Mouse (Mus musculus): ENCODE results near the gene Aig1. TPM values are rescaled to one million over a fixed set of nuclear protein-coding genes. Genes with fewer than 3 reads are reported as not detected.

The Aig1 gene
- polyA plus RNA-seq, 1 experiment, result 70.7 TPM

DNA sequence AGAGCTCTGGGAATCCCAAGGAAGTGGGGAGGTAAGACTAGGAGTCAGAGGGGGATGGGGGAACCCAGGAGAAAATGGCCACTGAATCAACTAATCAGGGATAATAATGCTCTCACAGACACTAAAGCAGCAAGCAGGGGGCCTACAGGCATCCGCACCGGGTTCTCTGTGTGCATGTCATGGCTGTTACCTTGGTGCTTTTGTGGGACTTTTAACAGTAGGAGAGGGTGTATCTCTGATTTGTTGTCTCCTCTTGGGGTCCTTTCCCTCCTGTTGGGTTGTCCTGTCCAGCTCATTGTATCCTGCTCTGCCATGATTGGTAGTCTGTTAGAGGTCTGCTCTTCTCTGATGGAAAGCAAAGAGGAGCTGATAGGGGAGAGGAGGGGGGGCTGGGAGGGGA, 19.6 kb downstream of the Aig1 start:
- Histone ChIP-seq H3K4me1 (ENCODE audit: control insufficient read depth, insufficient read depth, insufficient read length, low read length) (peaks cover 2% of the 10 kb centered on the region; the same call in 1 of the 2 replicates), H3K4me3 (ENCODE audit: low read depth, low read length) (no peak overlapping the region), H3K36me3 (ENCODE audit: control insufficient read depth, insufficient read depth, low read length) (no peaks in the 10 kb centered on the region), H3K27me3 (ENCODE audit: control insufficient read depth, insufficient read depth, low read length) (no peaks in the 10 kb centered on the region), H3K27ac (ENCODE audit: insufficient read depth, low read depth, low read length) (no peak overlapping the region)
- no peak for TF ChIP-seq CTCF (IDR thresholded peaks at IDR 0.05; ENCODE audit: extremely low read depth, insufficient read length, insufficient replicate concordance, low read depth, low read length)
- TF ChIP-seq POLR2A (IDR thresholded peaks at IDR 0.05; ENCODE audit: low read depth, low read length), result no peak
- 93% methylated on average over 2 of the region's 2 CpGs for WGBS

DNA sequence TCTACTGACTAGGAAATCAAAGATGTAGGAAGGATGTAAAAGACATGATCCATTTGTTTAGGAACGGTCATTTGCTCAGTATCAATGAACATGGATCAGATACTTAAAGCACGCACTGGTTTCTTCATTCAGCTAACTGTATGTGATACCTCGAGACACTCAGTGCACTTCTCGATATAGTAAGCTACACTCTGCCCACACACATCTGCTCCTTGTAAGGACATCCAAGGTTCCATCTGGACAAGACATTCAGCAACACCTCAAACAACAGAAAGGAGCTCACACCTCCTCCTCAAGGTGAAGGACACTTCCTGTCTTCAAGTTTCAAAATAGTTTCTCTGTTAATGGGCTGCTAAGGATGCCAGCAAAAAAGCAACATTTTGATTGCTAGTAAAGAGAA, 23.9 kb downstream of the Aig1 start:
- Histone ChIP-seq H3K4me3 (ENCODE audit: low read depth, low read length) (no peak overlapping the region), H3K27me3 (ENCODE audit: control insufficient read depth, insufficient read depth, low read length) (no peaks in the 10 kb centered on the region), H3K4me1 (ENCODE audit: control insufficient read depth, insufficient read depth, insufficient read length, low read length) (no peaks in the 10 kb centered on the region; the same call in 1 of the 2 replicates), H3K27ac (ENCODE audit: insufficient read depth, low read depth, low read length) (no peak overlapping the region), H3K36me3 (ENCODE audit: control insufficient read depth, insufficient read depth, low read length) (no peaks in the 10 kb centered on the region)
- 86% methylated on average over 4 of the region's 4 CpGs for WGBS
- no peak for TF ChIP-seq POLR2A (IDR thresholded peaks at IDR 0.05; ENCODE audit: low read depth, low read length)
- no peak for TF ChIP-seq CTCF (IDR thresholded peaks at IDR 0.05; ENCODE audit: extremely low read depth, insufficient read length, insufficient replicate concordance, low read depth, low read length)

DNA sequence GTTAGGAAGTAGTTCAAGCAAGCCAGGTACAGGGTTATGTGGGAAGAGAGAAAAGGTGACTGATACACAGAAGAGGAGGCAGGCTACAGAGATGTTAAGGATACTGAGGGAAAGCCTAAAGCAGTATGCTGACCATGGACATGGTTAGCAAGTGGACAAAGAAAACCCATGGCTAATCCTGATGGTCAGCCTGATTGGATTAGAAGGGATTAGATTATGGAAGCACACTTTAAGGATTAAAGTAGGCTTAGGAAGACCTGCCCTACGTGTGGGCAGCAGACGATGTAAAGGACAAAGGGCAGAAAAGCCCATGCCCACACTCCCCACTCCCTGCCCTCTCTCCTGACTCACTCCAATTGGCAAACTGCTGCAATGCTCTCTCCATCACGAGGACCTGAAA, 25.0 kb downstream of the Aig1 start:
- TF ChIP-seq POLR2A (IDR thresholded peaks at IDR 0.05; ENCODE audit: low read depth, low read length) (no peak), CTCF (IDR thresholded peaks at IDR 0.05; ENCODE audit: extremely low read depth, insufficient read length, insufficient replicate concordance, low read depth, low read length) (no peak)
- no peaks in the 10 kb centered on the region for H3K27me3 ChIP-seq (ENCODE audit: control insufficient read depth, insufficient read depth, low read length)
- WGBS, result 69% methylated on average over 3 of the region's 3 CpGs

DNA sequence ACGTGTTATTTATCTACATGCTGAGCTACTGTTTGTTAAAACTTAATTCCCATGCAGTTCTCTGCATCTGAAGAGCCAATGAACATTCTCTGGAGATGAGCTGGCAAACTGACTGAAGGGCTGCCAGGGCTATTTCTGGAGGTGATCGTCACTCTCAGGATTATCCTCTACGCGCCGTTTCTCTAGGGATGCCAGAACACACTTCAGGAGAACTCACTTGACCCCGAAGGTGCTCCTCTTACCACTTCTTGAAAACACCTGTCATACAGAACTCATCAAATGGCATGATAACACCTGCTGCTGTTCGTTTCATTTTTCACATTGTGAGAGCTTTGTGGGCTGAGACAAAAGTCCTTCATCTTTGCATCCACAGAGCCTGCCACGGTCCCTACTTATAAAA, 25.9 kb downstream of the Aig1 start:
- Histone ChIP-seq H3K36me3 (ENCODE audit: control insufficient read depth, insufficient read depth, low read length) (0 out of 2 replicates have a peak, but pooled peaks cover 1% of the 10 kb centered on the region), H3K4me1 (ENCODE audit: control insufficient read depth, insufficient read depth, insufficient read length, low read length) (no peaks in the 10 kb centered on the region), H3K27ac (ENCODE audit: insufficient read depth, low read depth, low read length) (no peak overlapping the region), H3K27me3 (ENCODE audit: control insufficient read depth, insufficient read depth, low read length) (no peaks in the 10 kb centered on the region), H3K4me3 (ENCODE audit: low read depth, low read length) (no peak overlapping the region)
- WGBS, result 68% methylated on average over 8 of the region's 8 CpGs
- no peak for TF ChIP-seq CTCF (IDR thresholded peaks at IDR 0.05; ENCODE audit: extremely low read depth, insufficient read length, insufficient replicate concordance, low read depth, low read length)
- TF ChIP-seq POLR2A (IDR thresholded peaks at IDR 0.05; ENCODE audit: low read depth, low read length), result no peak

More for the DNA sequence above, 25.0 kb downstream of the Aig1 start:
- no peak overlapping the region for H3K4me3 ChIP-seq (ENCODE audit: low read depth, low read length)
- H3K27ac ChIP-seq (ENCODE audit: insufficient read depth, low read depth, low read length), result no peak overlapping the region
- no peaks in the 10 kb centered on the region for H3K4me1 ChIP-seq (ENCODE audit: control insufficient read depth, insufficient read depth, insufficient read length, low read length)
- H3K36me3 ChIP-seq (ENCODE audit: control insufficient read depth, insufficient read depth, low read length), result 0 out of 2 replicates have a peak, but pooled peaks cover 1% of the 10 kb centered on the region

DNA sequence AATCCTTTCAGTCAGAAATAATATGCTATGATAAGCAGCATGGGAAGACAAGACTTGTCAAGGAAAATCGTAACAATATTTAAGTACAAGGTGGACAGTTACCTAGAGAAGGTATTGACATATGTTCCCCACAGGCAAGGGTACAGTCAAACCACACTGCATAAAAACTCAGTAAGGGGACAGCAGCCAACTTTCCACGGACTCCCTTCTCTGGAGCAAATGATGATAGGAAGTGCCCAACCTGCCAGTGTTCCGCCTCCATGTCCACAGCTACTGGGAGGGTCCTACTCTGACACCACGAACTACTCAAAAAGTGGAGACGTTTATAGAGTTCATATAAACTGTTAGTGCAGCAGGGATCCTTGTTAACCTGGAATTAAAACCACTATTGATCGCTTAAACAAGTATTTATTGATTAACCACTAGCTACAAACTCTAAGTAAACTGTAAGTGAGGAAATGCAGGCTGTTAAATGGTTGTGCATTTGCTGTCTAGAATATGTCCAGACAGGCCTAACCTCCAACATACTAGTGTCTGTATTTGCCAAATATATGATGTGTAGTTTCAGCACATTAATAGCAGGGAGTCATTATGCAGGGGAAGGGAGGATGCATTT, 30.2 kb downstream of the Aig1 start:
- Histone ChIP-seq H3K4me1 (ENCODE audit: control insufficient read depth, insufficient read depth, insufficient read length, low read length) (no peaks in the 10 kb centered on the region), H3K36me3 (ENCODE audit: control insufficient read depth, insufficient read depth, low read length) (0 out of 2 replicates have a peak, but pooled peaks cover 1% of the 10 kb centered on the region), H3K4me3 (ENCODE audit: low read depth, low read length) (no peak overlapping the region), H3K27me3 (ENCODE audit: control insufficient read depth, insufficient read depth, low read length) (no peaks in the 10 kb centered on the region), H3K27ac (ENCODE audit: insufficient read depth, low read depth, low read length) (no peak overlapping the region)
- WGBS, result 75% methylated on average over 6 of the region's 6 CpGs
- TF ChIP-seq CTCF (IDR thresholded peaks at IDR 0.05; ENCODE audit: extremely low read depth, insufficient read length, insufficient replicate concordance, low read depth, low read length) (no peak), POLR2A (IDR thresholded peaks at IDR 0.05; ENCODE audit: low read depth, low read length) (no peak)

DNA sequence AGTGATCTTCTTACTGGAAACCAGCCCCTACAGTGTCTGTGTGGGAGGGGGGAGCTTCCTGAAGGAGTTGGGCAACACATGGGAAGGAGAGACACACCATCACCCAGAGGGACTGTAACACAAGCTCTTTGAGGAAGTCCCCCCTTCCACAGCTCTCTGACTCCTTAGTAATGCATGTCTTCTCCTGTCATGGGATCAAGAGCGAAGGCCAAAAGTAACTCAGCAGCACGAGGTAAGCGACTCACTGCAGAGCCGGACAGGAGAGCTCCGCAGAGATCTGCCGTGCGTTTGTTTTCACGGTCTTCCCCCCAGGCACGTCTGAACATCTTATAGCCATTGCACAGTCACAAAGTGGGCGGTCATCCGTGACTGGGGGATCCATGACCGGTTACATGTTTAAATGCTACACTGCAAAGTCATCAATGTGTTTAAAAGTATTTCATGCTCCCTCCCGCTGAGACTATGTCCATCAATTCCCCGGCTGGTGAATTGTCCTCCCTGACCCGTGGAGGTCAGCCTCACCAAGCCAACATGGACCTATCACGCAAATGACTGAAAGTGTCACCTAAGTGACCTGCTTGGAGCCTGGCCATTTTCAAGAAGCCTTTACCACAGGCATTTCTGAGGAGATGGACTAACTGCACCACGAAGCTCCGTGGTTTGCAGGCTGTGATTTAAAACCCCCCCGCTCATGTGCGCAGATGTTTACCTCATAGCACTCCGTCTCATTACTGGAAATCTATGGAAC, 30.9 kb downstream of the Aig1 start:
- Histone ChIP-seq H3K4me1 (ENCODE audit: control insufficient read depth, insufficient read depth, insufficient read length, low read length) (no peaks in the 10 kb centered on the region), H3K36me3 (ENCODE audit: control insufficient read depth, insufficient read depth, low read length) (0 out of 2 replicates have a peak, but pooled peaks cover 1% of the 10 kb centered on the region), H3K27me3 (ENCODE audit: control insufficient read depth, insufficient read depth, low read length) (no peaks in the 10 kb centered on the region), H3K27ac (ENCODE audit: insufficient read depth, low read depth, low read length) (no peak overlapping the region), H3K4me3 (ENCODE audit: low read depth, low read length) (no peak overlapping the region)
- TF ChIP-seq POLR2A (IDR thresholded peaks at IDR 0.05; ENCODE audit: low read depth, low read length), result no peak
- TF ChIP-seq CTCF (IDR thresholded peaks at IDR 0.05; ENCODE audit: extremely low read depth, insufficient read length, insufficient replicate concordance, low read depth, low read length), result no peak
- WGBS, result 89% methylated on average over 21 of the region's 21 CpGs

DNA sequence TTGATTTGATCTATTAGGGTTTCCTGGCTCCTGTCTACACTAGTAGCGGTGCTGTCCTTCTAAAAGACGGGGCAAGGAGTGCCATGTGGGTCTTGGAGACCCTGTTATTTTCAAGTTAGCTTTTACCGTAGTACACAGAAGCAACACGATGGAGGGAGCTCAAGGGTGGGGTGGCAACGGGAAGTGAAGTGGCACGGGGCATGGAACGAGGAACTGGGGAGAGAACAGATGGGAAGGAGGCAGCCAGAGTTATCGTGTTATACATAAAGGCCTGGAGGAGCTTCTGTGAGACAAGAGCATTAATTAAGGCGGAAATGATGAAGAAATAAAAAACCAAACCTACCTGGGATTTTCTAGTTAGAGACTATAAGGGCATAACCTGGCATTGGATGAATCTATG, 31.8 kb downstream of the Aig1 start:
- WGBS, result 91% methylated on average over 9 of the region's 9 CpGs
- 0 out of 2 replicates have a peak, but pooled peaks cover 1% of the 10 kb centered on the region for H3K36me3 ChIP-seq (ENCODE audit: control insufficient read depth, insufficient read depth, low read length)
- no peak overlapping the region for H3K4me3 ChIP-seq (ENCODE audit: low read depth, low read length)
- no peak overlapping the region for H3K27ac ChIP-seq (ENCODE audit: insufficient read depth, low read depth, low read length)
- TF ChIP-seq POLR2A (IDR thresholded peaks at IDR 0.05; ENCODE audit: low read depth, low read length), result no peak
- no peak for TF ChIP-seq CTCF (IDR thresholded peaks at IDR 0.05; ENCODE audit: extremely low read depth, insufficient read length, insufficient replicate concordance, low read depth, low read length)
- H3K4me1 ChIP-seq (ENCODE audit: control insufficient read depth, insufficient read depth, insufficient read length, low read length), result no peaks in the 10 kb centered on the region; the same call in 1 of the 2 replicates
- H3K27me3 ChIP-seq (ENCODE audit: control insufficient read depth, insufficient read depth, low read length), result no peaks in the 10 kb centered on the region
